Mouse (Mus musculus) kidney, postnatal 0 days (tissue): ENCODE measurements around the gene Nppb. TPM values are rescaled to one million over a fixed set of nuclear protein-coding genes. Genes with fewer than 3 reads are reported as not detected.

Experiments
- ATAC-seq: fragments of 200-750 bp; cut with Nextera tagmentation; replicated peaks from 2 replicates; pipeline ENCODE4 v1.8.0; 2017; ENCODE audit warnings: low read depth, moderate number of reproducible peaks, moderate TSS enrichment, moderate library complexity; ENCODE audit not compliant: low FRiP score
- DNase-seq: peaks from one replicate; pipeline ENCODE4 v3.0.0-alpha.2; 2016; ENCODE audit warnings: low spot score
- H3K27ac ChIP-seq: fragments of 300-500 bp; sonication (generic); 2 replicates; pipeline ENCODE4 v1.5.1; 2014; ENCODE audit warnings: mild to moderate bottlenecking
- H3K27me3 ChIP-seq: fragments of 300-500 bp; sonication (generic); 2 replicates; pipeline ENCODE4 v1.6.1; 2014; ENCODE audit warnings: low read length, mixed read lengths; ENCODE audit not compliant: insufficient read depth
- H3K36me3 ChIP-seq: fragments of 300-500 bp; sonication (generic); 2 replicates; pipeline ENCODE4 v1.6.1; 2014; ENCODE audit warnings: low read length, mixed read lengths; ENCODE audit not compliant: insufficient read depth
- H3K4me1 ChIP-seq: fragments of 300-500 bp; sonication (generic); replicated peaks from 2 replicates; pipeline ENCODE4 v1.6.1; 2014; ENCODE audit warnings: antibody characterized with exemption, low read length, mixed read lengths; ENCODE audit not compliant: insufficient read depth
- H3K4me2 ChIP-seq: fragments of 300-500 bp; sonication (generic); 2 replicates; pipeline ENCODE4 v1.6.1; 2014; ENCODE audit warnings: mild to moderate bottlenecking, low read length, moderate library complexity, mixed read lengths
- H3K4me3 ChIP-seq: fragments of 300-500 bp; sonication (generic); replicated peaks from 2 replicates; pipeline ENCODE4 v1.5.1; 2014; ENCODE audit warnings: low read depth, low read length
- H3K9ac ChIP-seq: fragments of 300-500 bp; sonication (generic); 2 replicates; pipeline ENCODE4 v1.6.1; 2014; ENCODE audit warnings: low read depth, low read length
- H3K9me3 ChIP-seq: fragments of 300-500 bp; sonication (generic); replicated peaks from 2 replicates; pipeline ENCODE4 v1.6.1; 2016; ENCODE audit warnings: low read length, inconsistent platforms, mixed read lengths
- CTCF ChIP-seq: IDR thresholded peaks from 2 replicates; pipeline ENCODE4 v1.5.1; 2016; ENCODE audit warnings: antibody characterized with exemption, low read depth, mild to moderate bottlenecking, moderate library complexity
- WGBS: fragments of 180-500 bp; shearing (Covaris S2); extraction: QIAGEN DNeasy Blood & Tissue Kit; methylation state at CpG from one replicate; pipeline ENCODE4 v1.1.7; 2014; 5-methylcytosine and 5-hydroxymethylcytosine counted together
- polyA plus RNA-seq: library from polyadenylated mRNA; unstranded; fragments of >200 nt; fragmentation: Nextera tagmentation; extraction: Ambion mirVana; gene quantifications from 2 replicates; pipeline ENCODE4 v1.2.1, GENCODE M21; 2015

The Nppb gene
- polyA plus RNA-seq, 1 experiment from 2014 or later: not detected

GRCm38 (mm10) chr4:147938148-147939096 lies 47.2 kb upstream of the Nppb start:
- Histone ChIP-seq H3K27me3 (no peaks in the 10 kb centered on the region), H3K4me2 (no peak overlapping the region), H3K4me3 (no peak overlapping the region), H3K9me3 (no peaks in the 10 kb centered on the region), H3K36me3 (no peaks in the 10 kb centered on the region), H3K4me1 (peaks cover 44% of the 10 kb centered on the region), H3K27ac (peak overlapping the region; percentile 81), H3K9ac (0 out of 2 replicates have a peak overlapping the region, but pooled peaks have one; percentile 5)
- 25% methylated on average over 14 of the region's 14 CpGs for WGBS
- DNase-seq (peak; percentile 74), ATAC-seq (no peak)
- no peak for TF ChIP-seq CTCF

- ATAC-seq: no peak
- peak overlapping the region; percentile 81 for H3K27ac ChIP-seq
- peaks cover 35% of the 10 kb centered on the region for H3K4me1 ChIP-seq
- peak overlapping the region; percentile 95 for H3K4me2 ChIP-seq
- peaks cover 6% of the 10 kb centered on the region; the same call in 1 of the 2 replicates for H3K36me3 ChIP-seq
- no peak for TF ChIP-seq CTCF
- H3K9me3 ChIP-seq: no peaks in the 10 kb centered on the region
- WGBS: 32% methylated on average over 9 of the region's 9 CpGs
- no peaks in the 10 kb centered on the region for H3K27me3 ChIP-seq
- 0 out of 2 replicates have a peak overlapping the region, but pooled peaks have one; percentile 15 for H3K9ac ChIP-seq
- H3K4me3 ChIP-seq: peak overlapping the region; percentile 8; the same call in 1 of the 2 replicates
- DNase-seq: peak; percentile 37
Measured at GRCm38 (mm10) chr4:147940111-147940510, 45.5 kb upstream of the Nppb start.

GRCm38 (mm10) chr4:147940576-147941044 lies 45.0 kb upstream of the Nppb start, which contains the start of gene 2510039O18Rik:
TSS of gene 2510039O18Rik (plus strand) at chr4:147940895.
- Histone ChIP-seq H3K9ac (peak within 1 kb of the TSS; percentile 73), H3K36me3 (peaks cover 11% of the 10 kb centered on the region; the same call in 1 of the 2 replicates), H3K4me3 (peak within 1 kb of the TSS; percentile 74), H3K27me3 (no peaks in the 10 kb centered on the region), H3K27ac (peak within 1 kb of the TSS; percentile 81), H3K4me2 (peak within 1 kb of the TSS; percentile 95), H3K4me1 (peaks cover 30% of the 10 kb centered on the region), H3K9me3 (no peaks in the 10 kb centered on the region)
- ATAC-seq (peak; percentile 66), DNase-seq (peak; percentile 94)
- under 1% methylated on average over 35 of the region's 35 CpGs for WGBS
- TF ChIP-seq CTCF: no peak

- H3K36me3 ChIP-seq: peaks cover 18% of the 10 kb centered on the region
- no peak for TF ChIP-seq CTCF
- peak overlapping the region; percentile 81 for H3K27ac ChIP-seq
- ATAC-seq (peak; percentile 51), DNase-seq (no peak)
- H3K4me1 ChIP-seq: peaks cover 25% of the 10 kb centered on the region
- H3K9ac ChIP-seq: peak overlapping the region; percentile 73
- H3K9me3 ChIP-seq: no peaks in the 10 kb centered on the region
- H3K4me3 ChIP-seq: peak overlapping the region; percentile 74
- no peaks in the 10 kb centered on the region for H3K27me3 ChIP-seq
- WGBS: 6% methylated on average over 76 of the region's 88 CpGs
- H3K4me2 ChIP-seq: peak overlapping the region; percentile 95
Measured at GRCm38 (mm10) chr4:147941045-147942020, 44.3 kb upstream of the Nppb start.

GRCm38 (mm10) chr4:147943005-147943404 lies 42.6 kb upstream of the Nppb start:
- peaks cover 31% of the 10 kb centered on the region for H3K36me3 ChIP-seq
- no peaks in the 10 kb centered on the region for H3K27me3 ChIP-seq
- no peaks in the 10 kb centered on the region for H3K9me3 ChIP-seq
- WGBS: 97% methylated on average over 1 of the region's 1 CpGs
- DNase-seq: no peak
- peak overlapping the region; percentile 95; the same call in 1 of the 2 replicates for H3K4me2 ChIP-seq
- TF ChIP-seq CTCF: no peak
- peaks cover 21% of the 10 kb centered on the region for H3K4me1 ChIP-seq
- H3K4me3 ChIP-seq: no peak overlapping the region
- ATAC-seq: no peak
- no peak overlapping the region for H3K27ac ChIP-seq
- no peak overlapping the region for H3K9ac ChIP-seq

- H3K4me2 ChIP-seq: no peak overlapping the region
- no peak for DNase-seq
- WGBS: 45% methylated on average over 2 of the region's 2 CpGs
- H3K9ac ChIP-seq: no peak overlapping the region
- no peaks in the 10 kb centered on the region for H3K27me3 ChIP-seq
- peaks cover 9% of the 10 kb centered on the region; the same call in 1 of the 2 replicates for H3K4me1 ChIP-seq
- no peaks in the 10 kb centered on the region for H3K9me3 ChIP-seq
- TF ChIP-seq CTCF: no peak
- H3K4me3 ChIP-seq: no peak overlapping the region
- no peak for ATAC-seq
- no peak overlapping the region for H3K27ac ChIP-seq
- peaks cover 31% of the 10 kb centered on the region for H3K36me3 ChIP-seq
Measured at GRCm38 (mm10) chr4:147947511-147947910, 38.1 kb upstream of the Nppb start.
